Mouse (Mus musculus): ENCODE measurements around the gene Usp19. TPM values are rescaled to one million over a fixed set of nuclear protein-coding genes. Genes with fewer than 3 reads are reported as not detected.

Gene Usp19
- total RNA-seq, 2 experiments from 2014 or later: 79.9 to 91.6 TPM

DNA sequence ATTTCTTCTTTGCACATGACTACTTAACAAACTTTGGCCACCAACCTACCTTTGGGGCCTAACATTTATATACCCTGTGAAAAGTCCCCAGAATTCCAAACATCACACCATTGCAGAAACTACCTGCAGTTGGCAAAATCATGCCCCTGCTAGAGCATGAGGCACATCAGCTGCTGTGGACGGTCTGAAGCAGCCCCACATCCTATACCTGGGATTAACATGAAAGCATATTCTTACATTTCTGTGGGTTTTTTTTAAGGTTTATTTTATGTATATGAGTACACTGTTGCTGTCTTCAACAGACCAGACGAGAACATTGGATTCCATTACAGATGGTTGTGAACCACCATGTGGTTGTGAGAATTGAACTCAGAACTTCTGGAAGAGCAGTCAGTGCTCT, 24.2 kb upstream of the Usp19 start:
- no peak for DNase-seq

DNA sequence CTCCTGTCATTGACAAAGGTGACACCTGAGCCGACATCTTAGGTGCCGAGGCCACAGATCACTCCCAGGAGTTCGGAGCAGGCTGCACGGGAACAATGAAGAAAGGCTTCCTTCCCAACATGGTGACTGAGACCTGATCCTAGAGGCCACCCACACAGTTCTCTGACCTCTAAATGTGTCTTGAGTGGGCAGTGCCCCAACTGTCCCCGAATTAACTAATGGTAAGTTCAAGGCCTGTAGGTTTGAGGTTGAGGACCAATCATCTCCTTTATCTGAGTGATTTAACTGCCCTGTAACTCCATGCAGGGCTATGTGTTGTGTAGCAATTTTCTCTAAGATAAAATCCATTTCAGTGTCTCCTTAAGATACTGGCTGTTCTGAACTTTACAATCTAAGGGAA, 21.0 kb upstream of the Usp19 start:
- no peak for DNase-seq

DNA sequence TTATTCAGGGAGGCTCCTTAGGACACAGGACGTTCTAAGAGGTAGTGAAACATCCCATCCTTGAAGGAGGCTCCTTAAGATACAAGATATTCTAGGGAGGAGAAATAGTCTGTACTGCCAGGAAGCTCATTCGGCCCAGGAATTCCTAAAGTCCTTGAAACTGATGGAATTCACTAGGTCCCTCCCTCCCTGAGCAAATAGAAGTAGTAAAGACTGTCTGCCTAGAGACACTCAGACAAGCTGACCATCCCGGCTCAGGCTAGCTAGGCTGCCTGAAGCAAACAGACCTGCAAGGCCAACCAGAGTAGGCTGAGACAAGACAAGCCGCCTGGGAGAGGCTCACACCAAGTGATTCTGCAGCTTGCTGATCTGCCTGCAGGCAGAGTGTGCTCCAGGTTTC, 20.6 kb upstream of the Usp19 start:
- no peak for DNase-seq

DNA sequence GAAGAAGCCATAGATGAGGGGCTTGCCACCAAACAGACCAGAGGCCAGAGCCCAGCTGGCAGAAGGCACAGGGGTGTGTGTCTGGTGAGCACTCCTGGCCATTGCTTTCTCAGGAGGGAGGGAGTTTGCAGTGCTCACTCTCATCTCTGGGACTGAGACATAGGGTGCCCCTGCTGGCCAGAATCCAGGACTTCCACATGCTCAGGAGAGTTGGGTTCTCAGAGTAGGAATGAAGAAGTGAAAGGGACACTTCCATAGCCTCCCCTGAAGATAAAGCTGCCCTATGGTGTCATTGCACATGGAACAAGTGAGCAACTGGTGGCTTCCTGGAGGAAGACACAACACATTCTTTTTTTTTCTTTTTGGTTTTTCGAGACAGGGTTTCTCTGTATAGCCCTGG, 15.9 kb upstream of the Usp19 start:
- DNase-seq: no peak

DNA sequence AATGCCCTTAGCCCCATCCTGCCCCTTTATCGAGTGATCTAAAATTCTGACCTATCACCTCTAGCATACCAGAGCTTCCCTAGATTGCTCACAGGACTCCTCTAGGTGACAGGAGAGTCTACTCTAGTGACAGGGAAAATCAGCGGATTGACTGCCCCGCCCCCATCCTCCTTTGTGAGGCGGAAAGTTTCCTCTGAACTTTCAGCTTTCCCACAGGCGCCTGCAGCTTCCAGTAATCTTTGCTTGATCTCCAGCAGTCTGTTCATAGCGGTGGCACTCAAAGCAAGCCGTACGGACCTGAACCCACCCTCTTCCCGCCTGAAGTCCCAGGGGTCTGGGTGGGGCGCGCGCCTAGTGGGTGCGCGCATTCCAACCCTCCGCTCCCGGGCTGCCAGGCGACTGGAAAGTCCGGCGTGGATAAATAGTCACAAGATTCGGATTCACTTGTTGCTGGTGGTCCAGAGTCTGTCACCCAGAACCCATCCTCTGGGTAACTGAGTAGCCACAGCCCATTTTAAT, 11.7 kb upstream of the Usp19 start:
- DNase-seq: peak; percentile 93 to 96

DNA sequence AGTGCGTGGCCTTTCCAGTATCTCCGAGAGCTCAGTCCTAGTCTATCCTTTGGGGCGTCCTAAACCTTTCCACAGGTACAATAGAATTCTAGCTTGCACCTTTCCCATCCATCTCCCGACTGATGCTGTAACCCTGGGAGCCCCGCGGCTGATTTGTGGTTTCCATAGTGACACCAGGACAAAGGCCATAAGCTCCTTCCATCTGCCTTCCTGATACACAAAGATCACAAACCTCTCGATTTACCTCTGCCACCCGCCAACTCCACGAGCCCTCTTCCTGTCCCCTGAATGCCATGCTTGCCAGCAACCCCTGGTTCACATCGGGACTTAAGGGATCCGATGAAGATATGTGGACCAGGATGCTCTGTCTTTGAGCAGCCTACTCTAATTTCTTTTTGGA, 11.2 kb upstream of the Usp19 start:
- DNase-seq: no peak

DNA sequence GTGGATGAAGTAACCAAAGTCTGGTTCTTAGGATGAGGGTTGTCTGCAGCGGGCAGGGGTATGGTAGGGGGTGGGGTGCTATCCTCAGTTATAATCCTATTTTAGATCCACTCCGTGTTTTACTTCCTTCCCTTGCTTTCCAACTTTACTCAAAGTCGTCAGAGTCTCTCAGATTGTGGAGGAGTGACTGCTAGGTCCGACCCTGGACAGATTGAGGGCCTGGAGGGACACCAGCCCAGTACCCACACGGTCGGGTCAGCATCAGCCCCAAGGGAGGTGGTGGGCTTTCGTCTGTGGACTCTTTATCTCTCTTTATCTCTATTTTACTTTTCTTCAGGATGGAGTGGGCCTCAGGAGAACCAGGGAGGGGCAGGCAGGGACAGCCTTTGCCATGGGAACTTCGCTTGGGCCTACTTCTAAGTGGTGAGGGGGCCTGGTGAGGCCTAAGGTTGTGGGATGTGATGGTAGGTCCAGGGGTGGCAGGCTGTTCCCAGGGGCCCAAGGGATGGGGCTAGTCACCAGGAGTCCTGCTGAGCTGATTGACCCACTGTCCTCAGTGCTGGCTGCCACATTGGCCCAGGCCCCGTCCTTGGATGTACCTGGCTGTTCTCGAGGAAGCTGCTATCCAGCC, 10.6 kb upstream of the Usp19 start, which contains the start of gene Lamb2:
Gene Lamb2 (plus strand): TSS at position 16 of the 631 bp plus-strand sequence.
- DNase-seq: peak; percentile 76 to 91

DNA sequence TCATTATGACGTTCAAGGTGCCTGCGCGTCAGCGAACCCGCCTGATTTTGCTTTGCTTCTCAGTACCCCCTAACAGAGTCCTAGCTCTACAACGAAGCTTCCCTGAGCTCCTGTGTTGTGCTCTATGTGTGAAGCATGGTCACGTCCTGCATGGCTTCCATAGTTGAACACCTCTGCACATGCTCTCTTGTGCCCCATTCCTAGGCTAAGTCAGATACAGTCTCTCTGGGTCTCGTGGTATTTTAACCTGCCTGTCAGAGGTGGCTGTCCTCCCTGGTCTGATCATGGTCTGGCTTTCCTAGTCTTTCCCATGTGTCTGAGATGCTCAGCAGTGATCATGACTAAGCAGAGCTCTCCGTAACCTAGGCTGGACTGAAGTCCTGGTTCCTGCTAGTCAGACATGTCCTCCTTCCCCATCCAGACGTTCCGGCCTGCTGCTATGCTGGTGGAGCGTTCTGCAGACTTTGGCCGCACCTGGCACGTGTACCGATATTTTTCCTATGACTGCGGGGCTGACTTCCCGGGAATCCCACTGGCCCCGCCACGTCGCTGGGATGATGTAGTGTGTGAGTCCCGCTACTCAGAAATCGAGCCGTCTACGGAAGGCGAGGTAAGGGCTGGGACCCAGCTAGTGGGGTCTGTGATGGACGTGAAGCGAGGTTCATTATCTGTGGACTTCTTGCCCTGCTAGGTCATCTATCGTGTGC, 9.4 kb upstream of the Usp19 start:
- peak in 1 of 2 experiments; percentile 47 for DNase-seq

DNA sequence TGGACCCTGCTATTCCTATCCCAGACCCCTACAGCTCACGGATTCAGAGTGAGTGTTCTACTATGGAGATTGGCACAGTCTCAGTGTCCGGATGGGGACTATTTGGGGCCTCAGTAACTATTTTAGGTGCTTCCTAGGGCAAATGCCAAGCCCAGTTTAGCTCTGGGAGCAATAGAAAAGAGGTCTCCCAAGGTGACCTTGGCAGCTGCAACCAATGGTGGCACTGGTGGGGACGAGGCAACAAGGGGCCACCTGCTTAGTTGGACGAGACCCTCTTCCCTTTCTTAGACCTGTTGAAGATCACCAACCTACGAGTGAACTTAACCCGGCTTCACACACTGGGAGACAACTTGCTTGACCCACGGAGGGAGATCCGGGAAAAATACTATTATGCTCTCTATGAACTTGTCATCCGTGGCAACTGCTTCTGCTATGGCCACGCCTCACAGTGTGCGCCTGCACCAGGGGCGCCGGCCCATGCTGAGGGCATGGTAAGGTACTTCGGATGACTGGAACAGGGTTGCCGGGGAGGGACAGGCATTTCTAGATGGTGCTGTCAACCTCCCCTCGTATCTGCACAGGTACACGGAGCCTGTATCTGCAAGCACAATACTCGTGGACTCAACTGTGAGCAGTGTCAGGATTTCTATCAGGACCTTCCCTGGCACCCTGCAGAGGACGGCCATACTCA, 8.7 kb upstream of the Usp19 start:
- peak; percentile 63 to 71 for DNase-seq

DNA sequence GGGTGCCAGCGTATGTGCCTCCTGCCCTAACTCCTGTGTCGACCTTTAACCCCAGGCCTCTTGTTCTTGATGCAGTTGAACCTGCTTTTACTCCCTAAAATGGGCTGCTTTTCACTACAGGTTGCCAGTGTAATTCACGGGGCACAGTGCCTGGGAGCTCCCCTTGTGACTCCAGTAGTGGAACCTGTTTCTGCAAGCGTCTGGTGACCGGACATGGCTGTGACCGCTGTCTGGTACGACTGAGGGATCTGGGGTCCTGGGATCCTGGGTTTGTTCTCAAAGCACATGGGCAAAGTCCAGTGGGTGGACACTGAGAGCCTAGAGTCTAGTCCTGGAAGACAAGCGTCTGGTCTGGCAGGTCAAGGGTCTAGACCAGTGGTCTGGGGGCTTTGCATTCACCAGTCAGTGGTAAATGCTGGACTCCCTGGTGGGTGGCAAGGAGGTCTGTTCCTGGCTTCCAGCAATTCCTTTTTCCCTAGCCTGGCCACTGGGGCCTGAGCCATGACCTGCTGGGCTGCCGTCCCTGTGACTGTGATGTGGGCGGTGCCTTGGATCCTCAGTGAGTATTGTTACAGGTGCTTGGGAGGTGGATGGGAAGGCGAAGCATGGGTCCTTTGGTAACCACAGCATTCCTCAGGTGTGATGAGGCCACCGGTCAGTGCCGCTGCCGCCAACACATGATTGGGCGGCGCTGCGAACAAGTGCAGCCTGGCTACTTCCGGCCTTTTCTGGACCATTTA, 7.2 kb upstream of the Usp19 start:
- DNase-seq: no peak

DNA sequence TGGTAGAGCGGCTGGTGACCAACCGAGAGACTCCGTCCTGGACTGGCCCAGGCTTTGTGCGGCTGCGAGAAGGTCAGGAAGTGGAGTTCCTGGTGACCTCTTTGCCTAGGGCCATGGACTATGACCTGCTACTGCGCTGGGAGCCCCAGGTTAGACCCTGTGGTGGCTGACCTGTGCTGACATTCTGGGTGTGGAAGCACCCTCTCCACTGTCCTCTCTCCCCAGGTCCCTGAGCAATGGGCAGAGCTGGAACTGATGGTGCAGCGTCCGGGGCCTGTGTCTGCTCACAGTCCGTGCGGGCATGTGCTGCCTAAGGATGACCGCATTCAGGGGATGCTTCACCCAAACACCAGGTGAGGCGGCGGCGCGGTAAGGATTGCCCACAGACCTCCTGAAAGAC, 6.4 kb upstream of the Usp19 start:
- DNase-seq: peak in 1 of 2 experiments; percentile 2

DNA sequence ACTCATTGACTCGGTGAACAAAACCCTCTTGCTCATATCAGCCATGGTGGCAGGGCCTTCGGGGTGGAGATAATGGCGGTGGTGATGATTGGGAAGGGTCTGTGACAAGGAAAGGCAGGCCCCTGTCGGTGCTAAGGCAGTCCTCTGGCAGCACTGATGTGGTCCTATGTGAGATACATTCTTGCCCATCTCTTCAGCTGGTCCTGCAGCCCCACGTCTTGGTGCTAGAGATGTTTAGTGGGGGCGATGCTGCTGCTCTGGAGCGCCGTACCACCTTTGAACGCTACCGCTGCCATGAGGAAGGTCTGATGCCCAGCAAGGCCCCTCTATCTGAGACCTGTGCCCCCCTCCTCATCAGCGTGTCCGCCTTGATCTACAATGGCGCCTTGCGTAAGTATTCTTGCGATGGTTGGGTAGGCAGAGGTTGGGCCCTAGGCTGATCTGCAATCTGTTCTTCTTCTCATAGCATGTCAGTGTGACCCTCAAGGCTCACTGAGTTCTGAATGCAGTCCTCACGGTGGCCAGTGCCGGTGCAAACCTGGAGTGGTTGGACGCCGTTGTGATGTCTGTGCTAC, 5.0 kb upstream of the Usp19 start:
- DNase-seq: peak in 1 of 2 experiments; percentile 0

DNA sequence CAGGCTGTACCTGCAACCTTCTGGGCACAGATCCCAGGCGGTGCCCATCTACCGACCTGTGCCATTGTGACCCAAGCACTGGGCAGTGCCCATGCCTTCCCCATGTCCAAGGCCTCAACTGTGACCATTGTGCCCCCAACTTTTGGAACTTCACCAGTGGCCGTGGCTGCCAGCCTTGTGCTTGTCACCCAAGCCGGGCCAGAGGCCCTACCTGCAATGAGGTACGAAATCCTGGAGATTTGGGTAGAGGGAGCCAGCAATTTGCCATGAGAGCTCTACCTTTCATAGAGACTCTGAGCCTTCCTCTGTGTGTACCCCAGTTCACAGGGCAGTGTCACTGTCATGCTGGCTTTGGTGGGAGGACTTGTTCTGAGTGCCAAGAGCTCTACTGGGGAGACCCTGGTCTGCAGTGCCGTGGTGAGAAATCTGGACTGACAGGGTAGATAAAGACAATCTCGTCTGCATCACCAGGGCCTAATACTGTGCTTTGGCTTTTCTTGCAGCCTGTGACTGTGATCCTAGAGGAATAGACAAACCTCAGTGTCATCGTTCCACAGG, 3.4 kb upstream of the Usp19 start:
- DNase-seq: no peak

DNA sequence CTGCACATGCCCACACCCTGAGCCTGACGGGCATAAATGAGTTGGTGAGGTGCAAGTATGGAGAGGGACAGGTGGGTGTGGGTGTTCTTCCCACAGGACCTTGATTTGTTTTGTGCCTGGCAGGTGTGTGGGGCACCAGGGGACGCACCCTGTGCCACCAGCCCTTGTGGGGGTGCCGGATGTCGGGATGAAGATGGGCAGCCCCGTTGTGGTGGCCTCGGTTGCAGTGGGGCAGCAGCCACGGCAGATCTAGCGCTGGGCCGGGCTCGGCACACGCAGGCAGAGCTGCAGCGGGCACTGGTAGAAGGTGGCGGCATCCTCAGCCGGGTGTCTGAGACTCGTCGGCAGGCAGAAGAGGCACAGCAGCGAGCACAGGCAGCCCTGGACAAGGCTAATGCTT, 2.0 kb upstream of the Usp19 start:
- no peak for DNase-seq

DNA sequence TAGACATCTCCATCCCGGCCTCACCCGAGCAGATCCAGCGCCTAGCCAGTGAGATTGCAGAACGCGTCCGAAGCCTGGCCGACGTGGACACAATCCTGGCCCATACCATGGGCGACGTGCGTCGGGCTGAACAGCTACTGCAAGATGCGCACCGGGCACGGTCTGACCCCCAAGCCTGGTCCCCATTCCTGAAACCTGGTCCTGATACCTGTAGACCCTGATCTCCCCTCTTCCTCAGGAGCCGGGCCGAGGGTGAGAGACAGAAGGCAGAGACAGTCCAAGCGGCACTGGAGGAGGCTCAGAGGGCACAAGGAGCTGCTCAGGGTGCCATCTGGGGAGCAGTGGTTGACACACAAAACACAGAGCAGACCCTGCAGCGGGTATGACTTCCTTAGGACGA, 1.2 kb upstream of the Usp19 start:
- no peak for DNase-seq

DNA sequence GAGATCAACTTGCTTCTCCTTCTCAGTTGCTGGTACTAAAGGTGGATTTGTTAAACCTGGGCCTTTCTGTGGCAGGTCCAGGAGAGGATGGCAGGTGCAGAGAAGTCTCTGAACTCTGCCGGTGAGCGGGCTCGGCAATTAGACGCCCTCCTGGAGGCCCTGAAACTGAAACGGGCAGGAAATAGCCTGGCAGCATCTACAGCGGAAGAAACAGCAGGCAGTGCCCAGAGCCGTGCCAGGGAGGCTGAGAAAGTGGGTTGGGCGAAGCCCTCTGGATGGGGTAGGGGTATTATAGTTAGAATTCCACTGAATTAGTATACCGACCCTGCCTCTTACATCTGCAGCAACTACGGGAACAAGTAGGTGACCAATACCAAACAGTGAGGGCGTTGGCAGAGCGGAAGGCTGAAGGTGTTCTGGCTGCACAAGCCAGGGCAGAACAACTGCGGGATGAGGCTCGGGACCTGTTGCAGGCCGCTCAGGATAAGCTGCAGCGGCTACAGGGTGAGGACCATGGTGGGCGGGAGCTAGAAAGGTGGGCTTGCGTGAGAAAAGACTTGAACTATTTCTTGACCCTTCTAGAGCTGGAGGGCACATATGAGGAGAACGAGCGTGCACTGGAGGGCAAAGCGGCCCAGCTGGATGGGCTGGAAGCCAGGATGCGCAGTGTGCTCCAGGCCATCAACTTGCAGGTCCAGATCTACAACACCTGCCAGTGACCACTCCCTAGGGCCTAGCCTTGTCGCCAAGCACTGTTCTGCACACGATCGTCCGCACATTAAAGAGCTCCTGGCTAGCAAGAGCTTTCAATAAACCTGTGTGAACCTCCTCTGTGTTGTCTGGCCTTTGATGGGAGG, 472 bp upstream of the Usp19 start:
- no peak for DNase-seq

DNA sequence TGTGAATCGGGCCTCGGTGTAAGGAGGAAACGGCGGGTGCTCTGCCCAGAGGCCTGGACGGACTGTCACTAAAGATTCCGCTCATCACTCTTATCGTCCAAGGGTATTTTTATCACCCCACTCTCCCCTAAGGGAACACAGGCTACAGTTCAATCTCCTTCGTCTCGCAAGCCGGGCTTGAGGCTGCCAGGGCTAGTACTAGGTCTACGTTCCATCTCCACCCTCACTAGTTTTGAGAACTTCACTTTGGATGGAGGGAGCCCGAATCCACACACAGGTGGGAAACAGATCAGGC, 831 bp downstream of the Usp19 start:
- no peak for DNase-seq

DNA sequence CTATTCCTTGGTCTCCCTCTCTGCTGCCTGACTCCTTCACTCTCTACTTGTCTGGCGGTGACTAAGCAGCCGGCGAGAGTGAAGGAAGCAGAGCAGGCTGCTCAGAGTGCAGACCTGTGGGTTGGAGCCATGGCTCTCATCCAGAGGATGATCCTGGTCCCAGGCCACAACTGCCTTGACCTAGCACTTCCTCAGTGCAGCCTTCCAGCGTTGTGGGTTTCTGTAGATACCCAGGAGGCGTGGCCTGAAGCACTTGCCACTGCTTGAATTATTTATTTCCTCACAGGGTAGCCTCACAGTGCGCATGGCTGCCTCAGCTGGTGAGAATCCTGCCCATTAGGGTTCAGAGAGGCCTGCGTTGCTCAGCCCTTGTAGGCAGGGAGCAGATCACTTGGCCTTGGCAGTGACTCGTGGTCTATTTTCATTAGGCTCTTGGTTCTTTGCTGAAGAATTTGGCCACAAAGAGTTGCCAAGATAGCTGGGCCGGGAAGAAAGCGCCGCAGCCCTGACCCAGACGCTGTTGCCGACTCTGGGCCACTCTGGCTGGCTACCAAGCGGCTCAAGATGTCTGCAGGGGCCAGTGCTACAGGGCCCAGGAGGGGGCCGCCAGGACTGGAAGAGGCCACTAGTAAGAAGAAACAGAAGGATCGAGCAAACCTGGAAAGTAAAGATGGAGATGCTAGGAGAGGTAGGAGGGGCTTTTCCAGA, 1.8 kb downstream of the Usp19 start:
- DNase-seq: peak; percentile 36 to 57

DNA sequence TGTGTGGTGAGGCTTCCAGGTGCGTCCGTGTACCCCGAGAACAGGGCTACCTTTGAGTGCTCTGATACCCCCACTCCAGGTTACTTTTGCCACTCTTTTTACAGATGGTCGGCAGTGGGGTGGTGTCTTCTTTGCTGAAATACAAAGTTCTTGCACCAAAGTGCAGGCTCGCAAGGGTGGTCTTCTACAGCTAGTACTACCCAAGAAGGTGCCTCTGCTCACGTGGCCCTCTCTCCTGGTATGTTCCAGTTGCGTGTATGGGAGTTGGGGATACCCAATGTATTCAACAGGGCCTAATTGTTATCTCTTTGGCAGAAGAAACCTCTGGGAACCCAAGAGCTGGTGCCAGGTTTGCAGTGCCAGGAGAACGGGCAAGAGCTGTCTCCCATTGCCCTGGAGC, 2.8 kb downstream of the Usp19 start:
- DNase-seq: no peak

DNA sequence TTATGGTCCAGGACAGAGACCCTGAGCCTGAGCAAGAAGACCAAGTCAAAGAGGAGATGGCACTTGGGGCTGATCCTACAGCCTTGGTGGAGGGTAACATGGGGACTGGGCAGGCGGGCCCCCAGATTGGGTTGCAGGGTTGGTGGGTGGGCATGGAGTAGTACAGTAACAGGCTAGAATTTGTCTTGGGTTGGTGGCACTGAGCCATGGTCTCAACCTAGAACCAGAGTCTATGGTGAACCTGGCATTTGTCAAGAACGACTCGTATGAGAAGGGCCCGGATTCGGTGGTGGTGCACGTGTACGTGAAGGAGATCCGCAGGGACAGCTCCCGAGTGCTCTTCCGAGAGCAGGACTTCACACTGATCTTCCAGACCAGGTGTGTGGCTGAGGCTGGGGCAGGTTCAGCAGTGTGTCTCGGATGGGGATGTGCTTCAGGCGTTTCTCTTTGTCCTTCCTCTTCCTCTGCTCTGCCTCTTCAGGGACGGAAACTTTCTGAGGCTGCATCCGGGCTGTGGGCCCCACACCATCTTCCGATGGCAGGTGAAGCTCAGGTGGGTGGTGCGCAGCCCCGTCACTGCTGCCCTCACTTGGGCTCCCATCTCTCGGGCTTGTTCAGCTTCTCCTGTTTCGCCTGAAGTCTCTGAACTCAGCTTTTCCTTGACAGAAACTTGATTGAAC, 3.9 kb downstream of the Usp19 start:
- DNase-seq: no peak

All from heart, adult 18-20 months (tissue).